Mouse (Mus musculus): ENCODE results near the gene Stx1a. TPM values are rescaled to one million over a fixed set of nuclear protein-coding genes. Genes with fewer than 3 reads are reported as not detected.
"Not testable (repeated sequence)": the region's sequence is repeated elsewhere in the genome, so short reads cannot be mapped to it uniquely, and the experiment has no call there.

Stx1a gene
- polyA plus RNA-seq, 1 experiment from 2014 or later = 13.4 TPM

GRCm38 (mm10) chr5:135048539-135048938, 25.3 kb downstream of the Stx1a start:
- peaks cover 16% of the 10 kb centered on the region for H3K36me3 ChIP-seq (ENCODE audit: control insufficient read depth, insufficient read depth, low read length)
- H3K27ac ChIP-seq (ENCODE audit: low read length) = no peak overlapping the region
- H3K9ac ChIP-seq (ENCODE audit: low read depth, low read length) = no peak overlapping the region
- ATAC-seq = no peak
- H3K4me3 ChIP-seq (ENCODE audit: low read length) = no peak overlapping the region
- H3K4me1 ChIP-seq (ENCODE audit: control insufficient read depth, insufficient read depth, low read length) = no peaks in the 10 kb centered on the region
- H3K4me2 ChIP-seq (ENCODE audit: low read depth, low read length) = no peak overlapping the region
- WGBS = 88% methylated on average over 5 of the region's 5 CpGs
- H3K27me3 ChIP-seq (replicated peaks; ENCODE audit: control insufficient read depth, insufficient read depth, low read length) = no peaks in the 10 kb centered on the region
- no peaks in the 10 kb centered on the region for H3K9me3 ChIP-seq (ENCODE audit: control insufficient read depth, low read length)

- not testable (repeated sequence) for H3K9me3 ChIP-seq (ENCODE audit: control insufficient read depth, low read length); H3K4me1 ChIP-seq (ENCODE audit: control insufficient read depth, insufficient read depth, low read length); H3K9ac ChIP-seq (ENCODE audit: low read depth, low read length); H3K4me2 ChIP-seq (ENCODE audit: low read depth, low read length); H3K27ac ChIP-seq (ENCODE audit: low read length); ATAC-seq; H3K27me3 ChIP-seq (replicated peaks; ENCODE audit: control insufficient read depth, insufficient read depth, low read length); H3K4me3 ChIP-seq (ENCODE audit: low read length)
- WGBS = 88% methylated on average over 6 of the region's 6 CpGs
- peaks cover 16% of the 10 kb centered on the region for H3K36me3 ChIP-seq (ENCODE audit: control insufficient read depth, insufficient read depth, low read length)
Observed at GRCm38 (mm10) chr5:135049268-135049667, 26.0 kb downstream of the Stx1a start.

DNA sequence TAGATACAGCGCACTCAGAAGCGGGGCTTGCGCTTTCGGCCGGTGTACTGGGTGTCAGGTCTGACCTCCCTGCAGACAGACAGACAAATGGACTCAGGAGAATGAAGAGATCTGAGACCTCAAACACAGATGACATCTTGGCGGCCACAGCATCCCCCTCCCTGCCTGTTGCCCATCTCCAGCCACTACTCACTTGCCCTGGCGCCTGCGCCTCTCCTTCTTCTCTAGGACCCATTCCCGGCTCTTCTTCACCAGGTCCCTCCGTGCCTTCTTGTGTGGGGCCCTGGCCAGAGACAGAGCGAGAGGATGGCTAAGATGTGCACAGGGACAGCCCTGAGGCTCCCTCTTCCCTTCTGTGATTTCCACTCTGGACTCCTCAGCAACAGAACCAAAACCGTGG, 30.1 kb downstream of the Stx1a start:
- H3K4me1 ChIP-seq (ENCODE audit: control insufficient read depth, insufficient read depth, low read length) = no peaks in the 10 kb centered on the region
- H3K9ac ChIP-seq (ENCODE audit: low read depth, low read length) = no peak overlapping the region
- H3K36me3 ChIP-seq (ENCODE audit: control insufficient read depth, insufficient read depth, low read length) = peaks cover 9% of the 10 kb centered on the region
- no peak for ATAC-seq
- no peaks in the 10 kb centered on the region for H3K27me3 ChIP-seq (replicated peaks; ENCODE audit: control insufficient read depth, insufficient read depth, low read length)
- H3K9me3 ChIP-seq (ENCODE audit: control insufficient read depth, low read length) = no peaks in the 10 kb centered on the region
- no peak overlapping the region for H3K27ac ChIP-seq (ENCODE audit: low read length)
- no peak overlapping the region for H3K4me2 ChIP-seq (ENCODE audit: low read depth, low read length)
- H3K4me3 ChIP-seq (ENCODE audit: low read length) = no peak overlapping the region
- 89% methylated on average over 12 of the region's 12 CpGs for WGBS

GRCm38 (mm10) chr5:135063629-135064381, 40.5 kb downstream of the Stx1a start, which contains the start of gene Dnajc30:
Dnajc30 (plus strand) TSS chr5:135064202.
- Histone ChIP-seq H3K9me3 (ENCODE audit: control insufficient read depth, low read length) (no peaks in the 10 kb centered on the region; the same call in 1 of the 2 replicates), H3K4me3 (ENCODE audit: low read length) (peak within 1 kb of the TSS; percentile 93), H3K4me2 (ENCODE audit: low read depth, low read length) (peak within 1 kb of the TSS; percentile 87), H3K9ac (ENCODE audit: low read depth, low read length) (peak within 1 kb of the TSS; percentile 91), H3K36me3 (ENCODE audit: control insufficient read depth, insufficient read depth, low read length) (peaks cover 8% of the 10 kb centered on the region), H3K27ac (ENCODE audit: low read length) (peak within 1 kb of the TSS; percentile 73), H3K4me1 (ENCODE audit: control insufficient read depth, insufficient read depth, low read length) (peaks cover 10% of the 10 kb centered on the region; the same call in 1 of the 2 replicates), H3K27me3 (replicated peaks; ENCODE audit: control insufficient read depth, insufficient read depth, low read length) (no peaks in the 10 kb centered on the region)
- 0% methylated on average over 52 of the region's 52 CpGs for WGBS
- peak; percentile 98 for ATAC-seq

DNA sequence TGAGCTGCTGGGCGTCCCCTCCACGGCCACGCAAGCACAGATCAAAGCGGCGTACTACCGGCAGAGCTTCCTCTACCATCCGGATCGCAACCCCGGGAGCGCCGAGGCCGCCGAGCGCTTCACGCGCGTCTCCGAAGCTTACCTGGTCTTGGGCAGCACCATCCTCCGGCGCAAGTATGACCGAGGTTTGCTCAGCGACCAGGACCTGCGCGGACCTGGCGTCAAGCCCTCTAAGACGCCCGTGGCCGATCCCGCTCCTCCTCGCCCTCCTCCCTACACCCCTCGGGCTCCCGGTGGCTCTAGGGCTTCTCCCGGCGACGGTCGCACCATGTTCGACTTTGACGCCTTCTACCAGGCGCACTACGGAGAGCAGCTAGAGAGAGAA, 41.1 kb downstream of the Stx1a start:
- H3K4me2 ChIP-seq (ENCODE audit: low read depth, low read length) = peak overlapping the region; percentile 87
- H3K36me3 ChIP-seq (ENCODE audit: control insufficient read depth, insufficient read depth, low read length) = peaks cover 8% of the 10 kb centered on the region
- H3K27me3 ChIP-seq (replicated peaks; ENCODE audit: control insufficient read depth, insufficient read depth, low read length) = no peaks in the 10 kb centered on the region
- peak overlapping the region; percentile 91 for H3K9ac ChIP-seq (ENCODE audit: low read depth, low read length)
- H3K27ac ChIP-seq (ENCODE audit: low read length) = peak overlapping the region; percentile 73
- peak; percentile 71 for ATAC-seq
- peaks cover 10% of the 10 kb centered on the region; the same call in 1 of the 2 replicates for H3K4me1 ChIP-seq (ENCODE audit: control insufficient read depth, insufficient read depth, low read length)
- H3K9me3 ChIP-seq (ENCODE audit: control insufficient read depth, low read length) = no peaks in the 10 kb centered on the region; the same call in 1 of the 2 replicates
- WGBS = 2% methylated on average over 40 of the region's 40 CpGs
- peak overlapping the region; percentile 93 for H3K4me3 ChIP-seq (ENCODE audit: low read length)

- peak within 1 kb of the TSS; percentile 93 for H3K4me3 ChIP-seq (ENCODE audit: low read length)
- peaks cover 10% of the 10 kb centered on the region; the same call in 1 of the 2 replicates for H3K4me1 ChIP-seq (ENCODE audit: control insufficient read depth, insufficient read depth, low read length)
- H3K27me3 ChIP-seq (replicated peaks; ENCODE audit: control insufficient read depth, insufficient read depth, low read length); H3K36me3 ChIP-seq (ENCODE audit: control insufficient read depth, insufficient read depth, low read length); H3K9me3 ChIP-seq (ENCODE audit: control insufficient read depth, low read length); ATAC-seq: not testable (repeated sequence)
- H3K4me2 ChIP-seq (ENCODE audit: low read depth, low read length) = peak within 1 kb of the TSS; percentile 87
- peak within 1 kb of the TSS; percentile 91 for H3K9ac ChIP-seq (ENCODE audit: low read depth, low read length)
- H3K27ac ChIP-seq (ENCODE audit: low read length) = peak within 1 kb of the TSS; percentile 73
- 77% methylated on average over 9 of the region's 9 CpGs for WGBS
Observed at GRCm38 (mm10) chr5:135064909-135065446, 41.7 kb downstream of the Stx1a start, which contains the start of gene Bud23. Bud23 (minus strand) TSS chr5:135064959.

DNA sequence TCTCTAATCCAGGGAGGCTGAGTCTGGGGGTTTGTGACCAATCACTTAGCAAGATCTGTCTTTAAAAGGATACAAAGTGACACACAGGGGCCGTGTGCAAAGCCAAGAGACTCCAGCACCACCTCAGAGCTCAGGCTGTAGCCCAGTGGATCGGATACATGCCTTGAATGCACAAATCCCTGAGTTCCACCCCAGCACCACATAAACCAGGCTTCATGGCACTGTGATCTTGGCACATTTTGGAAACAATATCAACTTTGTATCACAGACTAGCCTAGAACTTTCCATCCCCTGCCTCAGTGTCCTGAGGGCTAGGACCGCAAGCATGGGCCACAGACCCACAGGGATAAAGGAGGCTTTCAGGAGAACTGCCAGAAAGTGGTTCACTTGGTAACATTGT, 42.7 kb downstream of the Stx1a start:
- H3K9me3 ChIP-seq (ENCODE audit: control insufficient read depth, low read length) = no peaks in the 10 kb centered on the region; the same call in 1 of the 2 replicates
- H3K9ac ChIP-seq (ENCODE audit: low read depth, low read length) = no peak overlapping the region
- H3K4me3 ChIP-seq (ENCODE audit: low read length) = no peak overlapping the region
- no peaks in the 10 kb centered on the region; the same call in 1 of the 2 replicates for H3K36me3 ChIP-seq (ENCODE audit: control insufficient read depth, insufficient read depth, low read length)
- H3K4me2 ChIP-seq (ENCODE audit: low read depth, low read length) = no peak overlapping the region
- WGBS = 88% methylated on average over 3 of the region's 3 CpGs
- no peak for ATAC-seq
- H3K4me1 ChIP-seq (ENCODE audit: control insufficient read depth, insufficient read depth, low read length) = peaks cover 10% of the 10 kb centered on the region; the same call in 1 of the 2 replicates
- H3K27ac ChIP-seq (ENCODE audit: low read length) = no peak overlapping the region
- H3K27me3 ChIP-seq (replicated peaks; ENCODE audit: control insufficient read depth, insufficient read depth, low read length) = no peaks in the 10 kb centered on the region

DNA sequence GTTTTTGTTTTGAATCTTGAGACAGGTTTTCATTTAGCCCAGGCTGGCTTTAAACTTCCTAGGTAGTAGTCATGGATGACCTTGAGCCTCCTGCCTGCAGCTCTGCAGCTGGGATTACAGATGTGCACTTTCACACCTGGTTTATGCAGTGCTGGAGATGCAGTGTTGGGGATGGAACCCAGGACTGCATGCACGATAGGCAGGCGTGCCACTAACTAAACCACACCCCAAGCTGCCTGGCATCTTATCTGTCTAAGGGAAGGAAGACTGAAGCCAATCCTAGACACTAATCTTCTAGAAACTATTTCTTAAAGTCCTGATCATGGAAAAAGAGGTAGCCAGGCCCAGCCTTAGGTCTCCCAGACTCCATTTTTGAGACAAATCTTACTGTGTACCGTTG, 47.2 kb downstream of the Stx1a start:
- 75% methylated on average over 3 of the region's 3 CpGs for WGBS
- ATAC-seq = no peak

GRCm38 (mm10) chr5:135072061-135072460, 48.8 kb downstream of the Stx1a start:
- no peaks in the 10 kb centered on the region; the same call in 1 of the 2 replicates for H3K36me3 ChIP-seq (ENCODE audit: control insufficient read depth, insufficient read depth, low read length)
- 100% methylated on average over 2 of the region's 2 CpGs for WGBS
- no peak overlapping the region for H3K4me2 ChIP-seq (ENCODE audit: low read depth, low read length)
- no peak for ATAC-seq
- no peak overlapping the region for H3K4me3 ChIP-seq (ENCODE audit: low read length)
- no peak overlapping the region for H3K27ac ChIP-seq (ENCODE audit: low read length)
- peaks cover 14% of the 10 kb centered on the region for H3K4me1 ChIP-seq (ENCODE audit: control insufficient read depth, insufficient read depth, low read length)
- no peak overlapping the region for H3K9ac ChIP-seq (ENCODE audit: low read depth, low read length)
- no peaks in the 10 kb centered on the region for H3K27me3 ChIP-seq (replicated peaks; ENCODE audit: control insufficient read depth, insufficient read depth, low read length)
- no peaks in the 10 kb centered on the region; the same call in 1 of the 2 replicates for H3K9me3 ChIP-seq (ENCODE audit: control insufficient read depth, low read length)

More for the DNA sequence above, 47.2 kb downstream of the Stx1a start:
- H3K9ac ChIP-seq (ENCODE audit: low read depth, low read length) = no peak overlapping the region
- no peak overlapping the region for H3K4me3 ChIP-seq (ENCODE audit: low read length)
- no peaks in the 10 kb centered on the region; the same call in 1 of the 2 replicates for H3K36me3 ChIP-seq (ENCODE audit: control insufficient read depth, insufficient read depth, low read length)
- H3K9me3 ChIP-seq (ENCODE audit: control insufficient read depth, low read length) = no peaks in the 10 kb centered on the region; the same call in 1 of the 2 replicates
- no peaks in the 10 kb centered on the region for H3K27me3 ChIP-seq (replicated peaks; ENCODE audit: control insufficient read depth, insufficient read depth, low read length)
- no peak overlapping the region for H3K27ac ChIP-seq (ENCODE audit: low read length)
- H3K4me2 ChIP-seq (ENCODE audit: low read depth, low read length) = no peak overlapping the region
- peaks cover 10% of the 10 kb centered on the region for H3K4me1 ChIP-seq (ENCODE audit: control insufficient read depth, insufficient read depth, low read length)
